Comparison of ENCODE assay signal across 8 mouse cellular contexts in the genomic region with DNA sequence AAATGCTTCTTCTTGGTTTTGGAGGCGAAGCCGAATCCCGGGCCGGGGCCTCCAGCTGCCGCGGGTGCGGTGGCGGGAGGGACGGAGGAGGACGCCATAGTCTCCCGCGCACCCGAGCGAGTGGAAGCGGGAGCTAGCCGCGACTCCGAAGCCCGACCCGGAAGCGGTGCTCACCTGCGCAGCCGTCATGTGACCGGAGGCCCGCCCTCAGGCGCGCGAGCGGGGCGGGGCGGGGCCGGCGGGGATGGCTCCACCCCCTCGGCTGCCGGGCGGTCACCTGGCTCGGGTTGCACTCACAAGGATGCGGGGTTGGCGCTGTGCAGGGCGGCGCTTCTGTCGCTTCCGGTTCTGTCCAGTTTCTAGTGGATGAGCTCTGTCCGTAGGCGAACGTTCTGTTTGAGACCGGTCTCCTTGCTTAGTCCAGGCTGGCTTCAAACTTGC. TPM values are rescaled to one million over a fixed set of nuclear protein-coding genes. Genes with fewer than 3 reads are reported as not detected.
DNase-seq lines count a peak whose midpoint lies in the region; ATAC-seq lines count a peak whose summit lies in the region.

A gene (minus strand): TSS at position 172 of the 441 bp plus-strand sequence.

- H3K9ac ChIP-seq in embryonic facial prominence, embryonic 13.5 days: peak within 1 kb of the TSS; percentile 81
- peak within 1 kb of the TSS; percentile 81 for H3K9ac ChIP-seq in limb, embryonic 12.5 days (replicated peaks)
- H3K9ac ChIP-seq in midbrain, embryonic 14.5 days (replicated peaks; ENCODE audit: low read length): peak within 1 kb of the TSS; percentile 76

- H3K36me3 ChIP-seq in embryonic facial prominence, embryonic 13.5 days: peaks cover 20% of the 10 kb centered on the region
- peaks cover 24% of the 10 kb centered on the region for H3K36me3 ChIP-seq in limb, embryonic 12.5 days
- H3K36me3 ChIP-seq in midbrain, embryonic 14.5 days (ENCODE audit: control insufficient read depth, insufficient read depth, low read length): peaks cover 17% of the 10 kb centered on the region

- peak; percentile 96 for ATAC-seq in embryonic facial prominence, embryonic 13.5 days (ENCODE audit: insufficient number of reproducible peaks, insufficient read depth, low FRiP score, low TSS enrichment, low read depth)
- ATAC-seq in limb, embryonic 12.5 days (ENCODE audit: insufficient number of reproducible peaks, insufficient read depth, low FRiP score, low TSS enrichment, low read depth): peak; percentile 95
- ATAC-seq in midbrain, embryonic 14.5 days (ENCODE audit: low FRiP score, low TSS enrichment): peak; percentile 95

- H3K4me3 ChIP-seq in embryonic facial prominence, embryonic 13.5 days: peak within 1 kb of the TSS; percentile 86
- peak within 1 kb of the TSS; percentile 85 for H3K4me3 ChIP-seq in limb, embryonic 12.5 days (replicated peaks)
- peak within 1 kb of the TSS; percentile 78 for H3K4me3 ChIP-seq in midbrain, embryonic 14.5 days (replicated peaks; ENCODE audit: low read depth, low read length)

- H3K4me2 ChIP-seq in embryonic facial prominence, embryonic 13.5 days: peak within 1 kb of the TSS; percentile 96
- peak within 1 kb of the TSS; percentile 97 for H3K4me2 ChIP-seq in limb, embryonic 12.5 days
- H3K4me2 ChIP-seq in midbrain, embryonic 14.5 days (ENCODE audit: low read length): peak within 1 kb of the TSS; percentile 90

- H3K9me3 ChIP-seq in embryonic facial prominence, embryonic 13.5 days: no peaks in the 10 kb centered on the region
- no peaks in the 10 kb centered on the region for H3K9me3 ChIP-seq in limb, embryonic 12.5 days
- no peaks in the 10 kb centered on the region for H3K9me3 ChIP-seq in midbrain, embryonic 14.5 days (ENCODE audit: control insufficient read depth, low read length)

- H3K4me1 ChIP-seq in embryonic facial prominence, embryonic 13.5 days: peaks cover 17% of the 10 kb centered on the region
- peaks cover 11% of the 10 kb centered on the region for H3K4me1 ChIP-seq in limb, embryonic 12.5 days (replicated peaks)
- H3K4me1 ChIP-seq in midbrain, embryonic 14.5 days (ENCODE audit: control insufficient read depth, insufficient read depth, low read length): peaks cover 10% of the 10 kb centered on the region

- peak within 1 kb of the TSS; percentile 72 for H3K27ac ChIP-seq in embryonic facial prominence, embryonic 13.5 days
- H3K27ac ChIP-seq in limb, embryonic 12.5 days: no peak within 1 kb of the TSS
- H3K27ac ChIP-seq in midbrain, embryonic 14.5 days (replicated peaks; ENCODE audit: low read depth, low read length): peak within 1 kb of the TSS; percentile 45; the same call in 1 of the 2 replicates

- WGBS in embryonic facial prominence, embryonic 13.5 days: under 1% methylated on average over 47 of the region's 47 CpGs
- WGBS in limb, embryonic 12.5 days: under 1% methylated on average over 47 of the region's 47 CpGs
- WGBS in midbrain, embryonic 14.5 days: 0% methylated on average over 47 of the region's 47 CpGs

- H3K27me3 ChIP-seq in embryonic facial prominence, embryonic 13.5 days: no peaks in the 10 kb centered on the region; the same call in 1 of the 2 replicates
- H3K27me3 ChIP-seq in limb, embryonic 12.5 days: no peaks in the 10 kb centered on the region; the same call in 1 of the 2 replicates
- no peaks in the 10 kb centered on the region for H3K27me3 ChIP-seq in midbrain, embryonic 14.5 days (ENCODE audit: control insufficient read depth, insufficient read depth, low read length)

- peak; percentile 92 for DNase-seq in 3T3-L1 (ENCODE audit: low read depth, low spot score)
- peak; percentile 95 to 96 for DNase-seq in adrenal gland, postnatal 36 days
- DNase-seq in heart, adult 11 months: peak; percentile 99
- peak; percentile 96 for DNase-seq in kidney, adult 18-20 months
- DNase-seq in midbrain, embryonic 14.5 days: peak; percentile 91
- peak; percentile 89 to 93 for DNase-seq in spleen, adult 18-20 months

RNA-seq across cellular contexts. Expression of the gene that starts here (rescaled TPM):
- 10 to 100 TPM; 39.2 to 48.1 TPM for total RNA-seq in adrenal gland, postnatal 36 days (2021)
- 28.1 and 30.8 TPM in 2 replicates for polyA plus RNA-seq in embryonic facial prominence, embryonic 13.5 days (2015; fragmentation: Nextera tagmentation; extraction: Ambion mirVana)
- polyA plus RNA-seq in limb, embryonic 12.5 days (2016; fragmentation: Nextera tagmentation; extraction: Ambion mirVana): 27.3 and 28.0 TPM in 2 replicates
- 12.5 and 14.6 TPM in 2 replicates for polyA plus RNA-seq in midbrain, embryonic 14.5 days (2014; fragmentation: Nextera tagmentation; extraction: Ambion mirVana)
